Mouse (Mus musculus): ENCODE data around the gene Sh3gl1.

Sh3gl1 gene

DNA sequence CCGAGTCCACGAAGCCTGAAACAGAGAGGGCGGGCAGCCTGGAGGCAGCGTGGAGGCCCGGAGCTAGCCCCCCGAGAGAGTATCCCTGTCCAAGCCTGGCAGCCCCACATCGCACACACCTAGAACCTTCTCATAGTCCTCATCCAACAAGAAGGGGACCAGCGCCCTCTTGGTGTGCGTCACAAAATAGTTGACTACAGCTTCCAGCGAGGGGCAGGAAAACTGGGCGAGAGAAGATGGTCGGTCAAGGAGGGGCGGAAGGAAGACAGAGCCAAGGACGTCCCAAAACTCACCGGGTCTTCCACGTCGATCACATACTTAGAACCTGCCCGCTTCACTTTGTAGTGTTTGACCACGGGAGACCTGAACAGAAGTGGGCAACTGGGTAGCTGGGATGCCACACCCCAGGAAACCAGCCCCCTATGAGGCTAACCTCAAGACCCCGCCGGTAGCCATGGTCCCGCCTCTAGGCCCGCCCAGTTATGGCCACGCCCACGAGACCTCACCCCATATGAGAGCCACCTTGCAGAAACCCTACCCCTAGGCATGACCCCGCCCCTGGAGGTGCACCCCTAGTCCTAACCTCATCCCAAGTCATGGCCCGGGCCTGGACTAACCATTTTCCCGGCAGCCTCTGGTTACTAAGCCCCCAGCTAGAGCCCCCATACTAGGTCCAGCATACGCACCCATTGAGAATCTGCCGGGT is 36.5 kb downstream of the Sh3gl1 start:
- DNase-seq (ENCODE audit: low read depth, low spot score), result no peak

DNA sequence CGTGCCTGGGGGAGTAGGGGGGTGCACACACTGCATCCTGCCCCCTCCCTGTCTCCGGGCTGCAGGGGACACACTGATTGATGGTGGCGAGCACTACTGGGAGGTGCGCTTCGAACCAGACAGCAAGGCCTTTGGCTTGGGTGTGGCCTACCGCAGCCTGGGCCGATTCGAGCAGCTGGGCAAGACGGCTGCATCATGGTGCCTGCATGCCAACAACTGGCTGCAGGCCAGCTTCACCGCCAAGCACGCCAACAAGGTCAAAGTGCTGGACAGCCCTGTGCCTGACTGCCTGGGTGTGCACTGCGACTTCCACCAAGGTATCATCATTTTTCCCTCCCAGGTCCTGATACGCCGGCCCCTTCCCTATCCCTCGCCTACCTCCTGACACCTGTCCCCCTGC is 40.4 kb downstream of the Sh3gl1 start:
- no peak for DNase-seq (ENCODE audit: low read depth, low spot score)

DNA sequence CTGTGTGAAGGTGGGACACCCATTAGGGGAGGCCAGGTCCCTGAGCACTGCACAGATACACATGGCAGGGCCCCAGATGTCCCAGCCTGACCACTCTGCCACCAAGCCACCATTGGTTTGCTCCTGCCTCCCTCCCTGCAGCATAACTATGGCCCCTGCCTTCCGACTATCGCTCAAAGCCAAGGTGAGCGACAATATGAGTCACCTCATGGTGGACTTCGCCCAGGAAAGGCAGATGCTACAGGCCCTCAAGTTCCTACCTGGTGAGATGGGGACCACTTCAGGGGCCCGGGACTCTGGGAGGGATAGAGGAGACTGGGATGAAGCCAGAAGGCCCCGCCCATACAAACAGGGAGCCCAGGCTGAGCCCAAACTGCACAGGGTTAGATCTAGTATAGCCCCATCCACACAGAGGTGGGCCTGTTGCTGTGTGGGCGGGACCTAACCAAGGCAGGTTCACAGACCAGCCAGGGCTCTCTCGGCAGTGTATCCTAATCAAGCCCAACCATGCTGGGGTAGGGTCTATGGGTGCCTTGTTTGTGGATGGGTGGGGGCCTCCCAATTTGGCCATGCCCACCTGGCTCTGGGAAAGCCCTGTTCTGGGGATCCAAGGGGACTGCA is 46.0 kb downstream of the Sh3gl1 start:
- no peak for DNase-seq (ENCODE audit: low read depth, low spot score)

DNA sequence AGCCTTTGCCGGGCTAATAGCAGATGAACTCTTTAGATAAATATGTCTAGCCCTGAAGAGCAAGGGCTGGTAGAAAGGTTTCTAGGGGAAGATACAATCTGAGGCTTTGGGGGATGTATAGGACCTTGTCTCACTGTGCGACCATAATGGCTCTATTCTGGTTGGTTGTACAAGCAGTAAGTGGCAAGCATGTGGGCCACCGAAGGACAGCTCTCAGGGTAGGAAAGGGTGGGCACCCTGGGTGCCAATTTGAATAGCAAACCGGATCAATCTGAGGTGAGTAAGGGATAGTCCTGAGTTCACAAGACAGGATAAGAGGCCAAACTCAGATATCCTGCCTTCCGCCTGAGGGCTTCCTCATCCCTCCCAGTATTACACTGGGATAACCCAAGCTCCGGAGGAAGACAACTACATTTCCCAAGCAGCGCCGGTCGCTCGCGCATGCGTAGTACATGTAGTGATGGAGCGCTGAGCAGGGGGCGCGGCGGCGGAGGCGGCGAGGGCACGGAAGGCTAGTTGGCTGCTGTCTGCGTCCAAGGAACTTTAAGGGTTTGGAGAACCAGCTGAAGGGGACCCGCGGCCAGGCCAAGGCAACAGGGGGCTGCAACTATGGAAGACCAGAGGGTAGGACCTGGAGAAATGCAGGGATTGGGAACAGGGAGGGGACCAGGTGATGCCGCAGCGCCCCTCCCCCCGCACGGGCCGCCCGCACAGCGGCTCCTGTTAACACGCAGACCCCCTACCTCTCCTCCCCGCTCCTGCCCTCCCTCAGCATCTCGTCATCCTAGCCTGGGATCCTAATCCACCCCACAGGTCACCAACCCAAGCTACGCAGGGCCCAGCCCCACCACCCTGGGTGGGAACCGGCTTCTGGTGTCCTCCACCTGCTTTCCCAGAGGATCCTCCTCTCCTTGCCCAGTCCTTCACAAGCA is 50.1 kb downstream of the Sh3gl1 start, which contains the start of gene Fsd1:
TSS of gene Fsd1 (plus strand) at position 480 of the 932 bp plus-strand sequence.
- peak; percentile 22 for DNase-seq (ENCODE audit: low read depth, low spot score)

DNA sequence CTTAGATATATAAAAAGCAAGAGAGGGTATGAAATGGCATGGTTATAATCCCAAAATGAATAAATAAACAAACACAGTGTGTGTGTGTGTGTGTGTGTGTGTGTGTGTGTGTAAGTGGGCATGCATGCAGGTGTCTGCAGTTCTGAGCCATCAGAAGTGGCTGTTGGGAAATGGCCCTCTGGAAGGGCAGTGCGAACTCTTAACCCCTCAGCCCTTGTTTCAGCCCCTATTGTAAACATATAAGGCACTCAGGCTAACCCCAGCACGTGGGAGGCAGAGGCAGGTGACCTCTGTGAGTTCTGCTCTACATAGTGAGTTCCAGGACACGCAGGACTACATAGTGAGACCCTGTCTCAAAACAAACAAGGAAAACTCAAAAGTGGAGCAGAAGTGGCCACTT is 59.1 kb downstream of the Sh3gl1 start:
- DNase-seq (ENCODE audit: low read depth, low spot score), result no peak

DNA sequence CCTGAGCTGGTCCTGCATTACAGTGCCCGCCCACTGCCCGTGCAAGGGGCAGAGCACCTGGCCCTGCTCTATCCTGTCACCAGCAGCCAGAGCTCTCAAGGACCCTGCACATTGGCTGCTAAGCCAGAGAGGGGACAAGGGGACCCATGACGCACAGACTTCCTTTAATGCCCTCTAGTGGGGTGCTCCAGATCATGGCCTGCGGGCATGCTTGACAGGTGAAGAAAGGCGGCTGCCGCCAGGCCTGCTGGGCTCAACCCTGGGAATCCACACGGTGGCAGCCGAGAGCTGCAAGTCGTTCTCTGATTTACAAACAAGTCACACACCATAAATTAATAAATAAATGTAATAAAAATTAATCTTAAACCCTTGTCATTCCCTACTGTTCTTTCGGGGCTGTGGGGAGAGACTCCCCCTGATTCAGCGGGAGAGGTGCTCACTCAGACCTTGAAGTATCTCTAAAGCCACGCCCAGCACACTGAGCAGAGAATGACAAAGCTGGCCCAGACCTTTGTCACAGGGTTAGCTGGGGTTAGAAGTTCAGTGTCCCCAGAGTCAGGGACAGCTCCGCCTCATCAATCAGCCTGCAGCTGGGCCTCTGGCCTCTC is 60.1 kb downstream of the Sh3gl1 start:
- peak; percentile 87 for DNase-seq (ENCODE audit: low read depth, low spot score)

DNA sequence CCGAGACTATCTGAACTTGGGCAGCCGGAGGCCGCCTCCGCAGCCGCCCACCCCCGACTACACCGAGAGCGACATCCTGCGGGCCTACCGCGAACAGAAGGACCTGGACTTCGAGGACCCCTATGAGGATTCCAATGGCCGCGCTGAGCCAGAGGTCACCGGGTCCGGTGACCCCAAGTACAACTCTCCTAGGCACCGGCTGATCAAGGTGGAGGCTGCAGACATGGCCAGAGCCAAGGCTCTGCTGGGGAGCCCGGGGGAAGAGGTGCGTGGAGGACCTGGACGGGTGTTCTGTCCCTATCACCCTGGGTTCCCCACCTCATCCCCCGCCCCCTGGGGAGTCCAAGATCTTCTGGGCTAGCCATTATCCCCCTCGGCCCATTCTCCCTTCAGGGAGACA is 65.0 kb downstream of the Sh3gl1 start:
- no peak for DNase-seq (ENCODE audit: low read depth, low spot score)

DNA sequence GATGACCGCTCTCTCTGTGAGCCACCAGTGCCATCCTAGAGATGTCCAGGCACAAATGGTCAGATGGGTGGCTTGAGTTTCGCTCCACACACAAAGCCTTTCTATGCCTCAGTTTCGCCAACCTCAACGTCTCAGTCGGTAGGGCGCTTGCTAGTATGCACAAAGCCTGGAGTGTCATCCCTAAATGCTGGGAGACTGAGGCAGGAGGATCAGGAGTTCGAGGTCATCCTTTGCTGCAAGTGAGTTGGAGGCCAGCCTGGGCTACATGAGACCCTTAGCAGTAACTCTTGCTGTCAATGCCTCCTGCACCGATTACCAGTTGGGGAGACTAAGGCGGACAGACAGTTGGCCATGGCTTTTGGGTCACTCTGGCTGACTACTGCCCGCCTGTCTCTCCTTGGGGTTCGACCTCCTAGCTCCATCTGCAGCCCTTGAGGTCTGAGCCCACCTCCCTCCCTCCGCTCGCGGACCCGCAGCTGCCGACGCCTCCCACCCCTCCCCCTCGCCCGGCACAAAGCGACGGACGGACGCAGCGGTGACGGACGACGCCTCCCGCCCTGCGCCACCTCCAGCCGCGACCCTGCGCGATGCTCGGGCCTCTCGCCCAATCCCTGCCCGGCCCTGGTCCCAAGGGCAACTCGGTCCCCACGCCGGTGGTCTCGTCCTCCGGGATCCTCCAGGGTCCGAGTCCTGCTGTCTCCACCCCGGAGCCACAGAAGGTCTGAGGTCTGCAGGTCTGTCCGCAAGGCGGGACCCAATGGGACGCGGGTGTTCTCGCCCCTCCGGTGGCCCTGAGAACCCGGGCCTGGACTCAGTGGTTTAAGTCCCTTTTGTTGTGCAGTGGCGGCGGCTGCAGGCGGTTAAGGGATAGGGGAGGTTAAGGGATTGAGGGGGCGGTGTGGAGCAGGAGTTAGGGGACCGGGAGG is 66.2 kb downstream of the Sh3gl1 start, which contains the start of gene Shd:
TSS of gene Shd (plus strand) at position 502 of the 926 bp plus-strand sequence.
- no peak for DNase-seq (ENCODE audit: low read depth, low spot score)

DNA sequence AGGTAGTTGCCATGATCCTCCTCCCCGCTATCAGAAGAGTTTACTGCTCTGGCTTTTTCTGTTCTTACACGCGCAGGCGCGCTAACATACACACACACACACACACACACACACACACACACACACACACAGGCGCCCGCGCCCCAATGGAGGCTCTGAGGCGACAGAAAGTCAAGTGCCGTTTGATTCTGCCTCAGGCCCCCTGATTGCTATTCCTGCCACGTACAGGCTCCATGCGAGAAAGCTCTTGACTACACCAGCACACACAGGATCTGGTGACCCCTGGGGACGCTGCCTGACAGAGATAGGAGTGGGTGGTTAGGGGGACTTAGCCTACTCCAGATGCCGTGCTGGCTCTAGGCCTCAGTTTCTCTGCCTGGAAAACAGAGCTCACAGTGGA is 66.9 kb downstream of the Sh3gl1 start:
- DNase-seq (ENCODE audit: low read depth, low spot score), result no peak

DNA sequence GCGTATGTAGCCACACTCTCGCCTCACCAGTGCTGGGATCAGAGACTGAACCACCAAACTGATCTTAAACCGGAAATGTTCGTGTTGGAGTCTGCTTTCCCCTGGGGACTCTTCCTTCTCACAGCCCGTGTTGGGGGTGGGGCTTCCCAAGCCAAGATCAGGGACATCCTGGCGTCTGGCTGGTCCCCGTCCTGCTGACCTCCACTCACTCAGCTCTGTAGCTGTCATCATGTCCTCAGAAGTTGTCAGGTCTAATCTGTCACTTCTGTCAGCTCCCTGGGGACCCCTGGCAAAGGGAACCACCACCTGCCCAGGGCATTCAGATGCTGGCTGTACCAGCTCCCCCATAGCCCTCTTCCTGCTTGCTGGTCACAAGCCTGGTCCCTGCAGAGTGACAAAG is 68.2 kb downstream of the Sh3gl1 start:
- DNase-seq (ENCODE audit: low read depth, low spot score), result no peak

DNA sequence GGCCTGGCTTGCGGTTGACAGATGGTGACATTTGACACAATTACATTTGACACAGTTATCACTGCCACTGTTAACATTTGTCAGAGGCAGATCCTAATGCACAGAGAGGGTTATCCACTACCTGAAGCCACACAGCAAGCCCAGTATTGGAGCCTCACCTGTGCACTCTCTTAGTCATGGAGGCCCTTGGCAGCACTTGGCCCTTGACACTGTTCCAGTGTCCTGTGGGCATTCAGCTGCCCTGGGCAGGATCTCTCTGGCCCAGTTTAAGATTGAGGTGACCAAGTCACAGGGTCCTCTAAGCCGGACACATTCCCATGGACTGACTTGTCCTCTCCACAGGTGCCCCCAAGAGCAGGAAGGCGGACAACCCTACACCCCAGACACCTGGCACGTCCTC is 69.2 kb downstream of the Sh3gl1 start:
- DNase-seq (ENCODE audit: low read depth, low spot score), result no peak
